30 mouse cellular contexts compared by ENCODE assay signal in the genomic region with DNA sequence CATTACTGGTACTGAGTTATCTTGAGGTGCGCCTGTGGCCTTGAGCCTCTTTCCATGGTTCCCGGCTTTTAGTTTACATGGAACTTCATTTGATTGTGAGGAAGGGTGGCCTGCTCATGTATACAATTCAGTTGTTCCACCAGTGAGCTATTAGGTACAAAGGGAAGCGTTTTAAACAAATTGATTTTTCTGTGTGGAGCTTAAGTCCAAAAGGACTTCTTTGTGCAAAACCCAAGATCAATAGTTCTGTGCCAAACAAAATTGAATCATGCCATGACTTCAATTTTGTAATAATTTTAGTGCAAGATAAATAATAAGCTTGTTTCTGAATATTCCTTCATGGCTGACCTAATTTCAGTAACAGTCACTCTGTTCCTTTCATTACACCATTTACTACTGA.
"Had no signal": no experiment of that assay in that cellular context is flagged by ENCODE, and none has a peak within 500 bp of the region (broad histone marks: within the 10 kb centered on the region; RNA-seq: fewer than 3 reads in every experiment).

No protein-coding gene starts in this region.

- H3K36me3 ChIP-seq: limb, embryonic 10.5 days; limb, embryonic 12.5 days; limb, embryonic 13.5 days; limb, embryonic 15.5 days; liver, embryonic 12.5 days; liver, embryonic 13.5 days; liver, embryonic 15.5 days; lung, embryonic 15.5 days; midbrain, embryonic 10.5 days; midbrain, embryonic 12.5 days; midbrain, embryonic 13.5 days; midbrain, embryonic 15.5 days; neural tube, embryonic 12.5 days had no signal

- H3K4me2 ChIP-seq: limb, embryonic 12.5 days; limb, embryonic 13.5 days; limb, embryonic 15.5 days; liver, embryonic 12.5 days; liver, embryonic 13.5 days; liver, embryonic 15.5 days; lung, embryonic 14.5 days; lung, embryonic 15.5 days; midbrain, embryonic 11.5 days; midbrain, embryonic 12.5 days; midbrain, embryonic 13.5 days; midbrain, embryonic 15.5 days; neural tube, embryonic 12.5 days had no signal

- DNase-seq: left cerebral cortex, postnatal 4 days; liver, embryonic 13.5 days; lung, adult 18-20 months; lung, adult 2 months; lung, embryonic 14.5 days; lung, postnatal 10 days; lung, postnatal 14 days; lung, postnatal 36 days; lung, postnatal 4 days; midbrain, embryonic 14.5 days had no signal

- H3K27ac ChIP-seq: left cerebral cortex, adult 2 months; limb, embryonic 10.5 days; limb, embryonic 12.5 days; limb, embryonic 13.5 days; limb, embryonic 15.5 days; liver, embryonic 12.5 days; liver, embryonic 13.5 days; liver, embryonic 14.5 days; liver, embryonic 15.5 days; lung, embryonic 15.5 days; macrophage; midbrain, embryonic 10.5 days; midbrain, embryonic 12.5 days; midbrain, embryonic 13.5 days; midbrain, embryonic 15.5 days; neural tube, embryonic 12.5 days had no signal

- H3K27me3 ChIP-seq: limb, embryonic 12.5 days; limb, embryonic 13.5 days; limb, embryonic 15.5 days; liver, embryonic 12.5 days; liver, embryonic 13.5 days; liver, embryonic 15.5 days; lung, embryonic 15.5 days; megakaryocyte, embryonic 14.5 days; midbrain, embryonic 12.5 days; midbrain, embryonic 13.5 days; midbrain, embryonic 15.5 days; neural tube, embryonic 12.5 days had no signal

- H3K4me3 ChIP-seq: left cerebral cortex, adult 2 months; limb, embryonic 10.5 days; limb, embryonic 12.5 days; limb, embryonic 13.5 days; limb, embryonic 15.5 days; liver, embryonic 12.5 days; liver, embryonic 13.5 days; liver, embryonic 15.5 days; lung, embryonic 15.5 days; megakaryocyte, embryonic 14.5 days; midbrain, embryonic 10.5 days; midbrain, embryonic 12.5 days; midbrain, embryonic 13.5 days; midbrain, embryonic 15.5 days; myocyte; neural tube, embryonic 12.5 days had no signal

- ATAC-seq: liver, embryonic 12.5 days; lung, postnatal 0 days; midbrain, embryonic 13.5 days; midbrain, embryonic 15.5 days; midbrain, embryonic 16.5 days had no signal

- H3K4me1 ChIP-seq: limb, embryonic 15.5 days; liver, embryonic 12.5 days; liver, embryonic 13.5 days; liver, embryonic 15.5 days; lung, embryonic 15.5 days; megakaryocyte, embryonic 14.5 days; midbrain, embryonic 10.5 days; midbrain, embryonic 12.5 days; midbrain, embryonic 13.5 days; midbrain, embryonic 15.5 days; neural tube, embryonic 12.5 days had no signal

- H3K9ac ChIP-seq: limb, embryonic 12.5 days; limb, embryonic 13.5 days; limb, embryonic 15.5 days; liver, embryonic 12.5 days; liver, embryonic 13.5 days; liver, embryonic 14.5 days; liver, embryonic 15.5 days; lung, embryonic 14.5 days; lung, embryonic 15.5 days; midbrain, embryonic 12.5 days; midbrain, embryonic 13.5 days; midbrain, embryonic 15.5 days; neural tube, embryonic 12.5 days had no signal

- H3K9me3 ChIP-seq: limb, embryonic 10.5 days; limb, embryonic 12.5 days; limb, embryonic 13.5 days; limb, embryonic 15.5 days; liver, embryonic 12.5 days; liver, embryonic 13.5 days; liver, embryonic 15.5 days; lung, embryonic 15.5 days; midbrain, embryonic 10.5 days; midbrain, embryonic 12.5 days; midbrain, embryonic 13.5 days; midbrain, embryonic 15.5 days; neural tube, embryonic 12.5 days had no signal
